Mouse (Mus musculus): ENCODE measurements at regions not wholly inside any gene's neighbourhood (a gene's known extent, or its start where the extent isn't known, plus 50 kb on each side); places are given as distances from the start of the nearest gene placed in this dataset.

DNA sequence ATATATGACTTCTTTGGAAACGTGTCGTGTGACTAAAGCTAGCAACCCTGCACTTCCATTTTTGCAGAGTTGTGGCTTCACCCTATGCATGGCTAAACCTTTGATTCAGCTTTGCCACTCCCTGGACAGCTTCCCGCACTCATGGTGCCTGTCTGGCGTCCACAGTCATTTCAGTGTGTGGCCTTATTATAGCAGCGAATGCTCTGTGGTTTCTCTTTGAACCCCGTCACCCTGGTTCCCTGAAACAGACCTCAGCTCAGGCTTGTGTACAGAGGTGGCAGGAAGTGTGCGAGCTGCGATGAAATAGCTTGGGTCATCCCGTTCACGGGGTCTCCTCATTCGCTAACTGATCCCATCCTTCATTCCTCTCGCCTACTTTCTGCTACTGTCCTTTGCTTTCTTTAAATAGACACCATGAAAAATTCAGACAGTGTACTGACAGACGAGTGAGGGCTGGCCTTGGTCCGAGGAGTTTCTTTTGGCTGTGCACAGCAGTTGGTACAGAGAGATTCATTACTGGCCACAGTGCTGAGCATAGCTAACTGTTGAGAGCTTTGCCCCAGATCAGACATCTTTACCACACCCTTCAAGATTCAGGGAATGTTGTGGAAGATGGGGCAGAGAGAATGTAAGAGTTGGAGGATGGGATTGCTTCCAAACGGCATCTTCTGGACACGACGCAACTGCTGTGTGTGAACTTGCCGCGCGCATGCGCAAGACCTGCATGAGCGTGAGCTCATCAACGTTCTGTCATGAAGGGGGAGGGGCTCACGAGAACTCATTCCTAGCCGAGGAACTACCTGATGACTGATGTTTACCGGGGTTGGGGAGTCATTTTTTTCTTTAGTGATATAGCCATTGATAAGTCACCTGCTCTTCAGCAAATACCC is 77.5 kb upstream of the Stt3b start:
- Histone ChIP-seq H3K9me3 (ENCODE audit: low read length) (no peaks in the 10 kb centered on the region), H3K27me3 (ENCODE audit: insufficient read depth, low read length) (no peaks in the 10 kb centered on the region), H3K4me1 (ENCODE audit: insufficient read depth, low read length) (peaks cover 41% of the 10 kb centered on the region), H3K4me2 (replicated peaks; ENCODE audit: low read depth, low read length) (no peak overlapping the region), H3K9ac (replicated peaks; ENCODE audit: low read length) (no peak overlapping the region), H3K36me3 (ENCODE audit: insufficient read depth, low read length) (no peaks in the 10 kb centered on the region), H3K4me3 (ENCODE audit: low read length) (no peak overlapping the region), H3K27ac (ENCODE audit: low read length) (no peak overlapping the region)
- no peak for ATAC-seq (ENCODE audit: low FRiP score, low TSS enrichment)
- 82% methylated on average over 26 of the region's 26 CpGs for WGBS

- H3K4me3 ChIP-seq (ENCODE audit: low read length), result no peak overlapping the region
- H3K27ac ChIP-seq (ENCODE audit: low read length), result no peak overlapping the region
- H3K4me1 ChIP-seq (ENCODE audit: insufficient read depth, low read length), result peaks cover 42% of the 10 kb centered on the region
- no peaks in the 10 kb centered on the region for H3K27me3 ChIP-seq (ENCODE audit: insufficient read depth, low read length)
- no peaks in the 10 kb centered on the region for H3K9me3 ChIP-seq (ENCODE audit: low read length)
- no peak overlapping the region for H3K9ac ChIP-seq (replicated peaks; ENCODE audit: low read length)
- H3K36me3 ChIP-seq (ENCODE audit: insufficient read depth, low read length), result no peaks in the 10 kb centered on the region
- H3K4me2 ChIP-seq (replicated peaks; ENCODE audit: low read depth, low read length), result no peak overlapping the region
- 90% methylated on average over 11 of the region's 11 CpGs for WGBS
- no peak for ATAC-seq (ENCODE audit: low FRiP score, low TSS enrichment)
These were observed 78.1 kb upstream of the Stt3b start for GRCm38 (mm10) chr9:115388361-115388759.

- peaks cover 35% of the 10 kb centered on the region for H3K4me1 ChIP-seq (ENCODE audit: insufficient read depth, low read length)
- H3K4me2 ChIP-seq (replicated peaks; ENCODE audit: low read depth, low read length), result no peak overlapping the region
- 88% methylated on average over 2 of the region's 2 CpGs for WGBS
- H3K27me3 ChIP-seq (ENCODE audit: insufficient read depth, low read length), result no peaks in the 10 kb centered on the region
- H3K36me3 ChIP-seq (ENCODE audit: insufficient read depth, low read length), result no peaks in the 10 kb centered on the region
- no peaks in the 10 kb centered on the region for H3K9me3 ChIP-seq (ENCODE audit: low read length)
- H3K4me3 ChIP-seq (ENCODE audit: low read length), result no peak overlapping the region
- ATAC-seq (ENCODE audit: low FRiP score, low TSS enrichment), result no peak
- H3K9ac ChIP-seq (replicated peaks; ENCODE audit: low read length), result no peak overlapping the region
- no peak overlapping the region for H3K27ac ChIP-seq (ENCODE audit: low read length)
These were observed 78.9 kb upstream of the Stt3b start for GRCm38 (mm10) chr9:115389082-115389481.

DNA sequence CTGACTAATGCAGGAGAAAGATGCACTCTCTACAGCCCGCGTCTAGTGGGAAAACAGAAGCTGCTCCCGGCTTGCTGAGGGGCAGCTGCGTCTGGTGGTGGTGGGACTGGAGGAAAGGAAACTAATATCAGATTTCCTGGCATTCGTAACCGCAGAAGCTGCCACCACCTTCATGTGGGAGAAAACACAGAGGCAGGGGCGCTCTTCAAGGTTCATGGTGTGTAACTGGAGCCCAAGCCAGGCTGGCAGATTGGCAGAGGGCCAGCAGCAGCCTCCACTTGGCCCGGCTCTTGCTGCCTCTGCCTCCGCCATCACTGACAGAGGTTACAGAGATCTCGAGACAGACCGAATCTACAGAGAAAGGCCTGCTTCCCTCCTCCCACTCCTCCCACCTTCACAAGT is 80.7 kb upstream of the Stt3b start:
- ATAC-seq (ENCODE audit: low FRiP score, low TSS enrichment), result peak; percentile 88
- peak overlapping the region; percentile 12; the same call in 1 of the 2 replicates for H3K4me3 ChIP-seq (ENCODE audit: low read length)
- WGBS, result 4% methylated on average over 11 of the region's 11 CpGs
- no peaks in the 10 kb centered on the region for H3K9me3 ChIP-seq (ENCODE audit: low read length)
- H3K4me1 ChIP-seq (ENCODE audit: insufficient read depth, low read length), result peaks cover 39% of the 10 kb centered on the region
- H3K9ac ChIP-seq (replicated peaks; ENCODE audit: low read length), result peak overlapping the region; percentile 43
- no peaks in the 10 kb centered on the region for H3K27me3 ChIP-seq (ENCODE audit: insufficient read depth, low read length)
- H3K36me3 ChIP-seq (ENCODE audit: insufficient read depth, low read length), result no peaks in the 10 kb centered on the region
- peak overlapping the region; percentile 56 for H3K27ac ChIP-seq (ENCODE audit: low read length)
- peak overlapping the region; percentile 46 for H3K4me2 ChIP-seq (replicated peaks; ENCODE audit: low read depth, low read length)

GRCm38 (mm10) chr9:115395511-115395910 is 85.3 kb upstream of the Stt3b start:
- H3K9ac ChIP-seq (replicated peaks; ENCODE audit: low read length), result no peak overlapping the region
- no peak overlapping the region for H3K27ac ChIP-seq (ENCODE audit: low read length)
- peaks cover 32% of the 10 kb centered on the region for H3K4me1 ChIP-seq (ENCODE audit: insufficient read depth, low read length)
- 0 out of 2 replicates have a peak, but pooled peaks cover 4% of the 10 kb centered on the region for H3K9me3 ChIP-seq (ENCODE audit: low read length)
- H3K4me2 ChIP-seq (replicated peaks; ENCODE audit: low read depth, low read length), result no peak overlapping the region
- H3K4me3 ChIP-seq (ENCODE audit: low read length), result no peak overlapping the region
- WGBS, result 93% methylated on average over 8 of the region's 8 CpGs
- no peaks in the 10 kb centered on the region for H3K27me3 ChIP-seq (ENCODE audit: insufficient read depth, low read length)
- H3K36me3 ChIP-seq (ENCODE audit: insufficient read depth, low read length), result no peaks in the 10 kb centered on the region
- no peak for ATAC-seq (ENCODE audit: low FRiP score, low TSS enrichment)

GRCm38 (mm10) chr9:115400461-115400860 is 90.2 kb upstream of the Stt3b start:
- Histone ChIP-seq H3K4me1 (ENCODE audit: insufficient read depth, low read length) (no peaks in the 10 kb centered on the region), H3K4me2 (replicated peaks; ENCODE audit: low read depth, low read length) (no peak overlapping the region), H3K27ac (ENCODE audit: low read length) (no peak overlapping the region), H3K27me3 (ENCODE audit: insufficient read depth, low read length) (no peaks in the 10 kb centered on the region), H3K9ac (replicated peaks; ENCODE audit: low read length) (no peak overlapping the region), H3K9me3 (ENCODE audit: low read length) (0 out of 2 replicates have a peak, but pooled peaks cover 4% of the 10 kb centered on the region), H3K4me3 (ENCODE audit: low read length) (no peak overlapping the region), H3K36me3 (ENCODE audit: insufficient read depth, low read length) (no peaks in the 10 kb centered on the region)
- ATAC-seq (ENCODE audit: low FRiP score, low TSS enrichment), result no peak
- WGBS, result 91% methylated on average over 6 of the region's 6 CpGs

- WGBS, result 75% methylated on average over 13 of the region's 13 CpGs
- H3K9ac ChIP-seq (replicated peaks; ENCODE audit: low read length), result no peak overlapping the region
These were observed 91.4 kb upstream of the Stt3b start for GRCm38 (mm10) chr9:115401405-115402151.

DNA sequence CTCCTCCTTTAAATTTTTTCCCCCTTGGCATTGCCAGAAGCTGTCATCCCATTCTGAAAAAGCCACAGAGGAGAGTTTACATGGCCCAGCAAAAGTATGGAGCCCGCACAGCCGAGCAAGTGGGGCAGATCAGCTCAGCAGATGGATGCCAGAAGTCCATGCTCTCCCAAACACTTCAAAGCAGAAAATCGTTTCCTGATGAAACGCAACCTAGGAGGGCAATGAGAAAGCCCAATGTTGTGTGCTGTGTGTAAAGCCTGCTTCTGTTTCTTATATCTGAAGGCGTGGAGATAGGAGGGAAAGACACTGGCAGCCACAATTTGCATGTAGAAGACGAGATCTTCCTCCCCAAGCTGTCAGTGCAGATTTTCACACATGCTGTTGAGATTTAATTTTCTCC is 92.4 kb upstream of the Stt3b start:
- Histone ChIP-seq H3K4me1 (ENCODE audit: insufficient read depth, low read length) (no peaks in the 10 kb centered on the region), H3K9ac (replicated peaks; ENCODE audit: low read length) (no peak overlapping the region), H3K27ac (ENCODE audit: low read length) (no peak overlapping the region), H3K27me3 (ENCODE audit: insufficient read depth, low read length) (no peaks in the 10 kb centered on the region), H3K36me3 (ENCODE audit: insufficient read depth, low read length) (no peaks in the 10 kb centered on the region), H3K4me2 (replicated peaks; ENCODE audit: low read depth, low read length) (no peak overlapping the region), H3K4me3 (ENCODE audit: low read length) (no peak overlapping the region), H3K9me3 (ENCODE audit: low read length) (0 out of 2 replicates have a peak, but pooled peaks cover 4% of the 10 kb centered on the region)
- WGBS, result 81% methylated on average over 6 of the region's 6 CpGs
- ATAC-seq (ENCODE audit: low FRiP score, low TSS enrichment), result no peak

More at GRCm38 (mm10) chr9:115401405-115402151, 91.4 kb upstream of the Stt3b start:
- 0 out of 2 replicates have a peak, but pooled peaks cover 4% of the 10 kb centered on the region for H3K9me3 ChIP-seq (ENCODE audit: low read length)
- no peak overlapping the region for H3K27ac ChIP-seq (ENCODE audit: low read length)
- no peak; the same call in 1 of the 2 replicates for ATAC-seq (ENCODE audit: low FRiP score, low TSS enrichment)
- H3K36me3 ChIP-seq (ENCODE audit: insufficient read depth, low read length), result no peaks in the 10 kb centered on the region
- no peak overlapping the region for H3K4me3 ChIP-seq (ENCODE audit: low read length)
- no peaks in the 10 kb centered on the region for H3K27me3 ChIP-seq (ENCODE audit: insufficient read depth, low read length)
- no peaks in the 10 kb centered on the region for H3K4me1 ChIP-seq (ENCODE audit: insufficient read depth, low read length)
- H3K4me2 ChIP-seq (replicated peaks; ENCODE audit: low read depth, low read length), result no peak overlapping the region

DNA sequence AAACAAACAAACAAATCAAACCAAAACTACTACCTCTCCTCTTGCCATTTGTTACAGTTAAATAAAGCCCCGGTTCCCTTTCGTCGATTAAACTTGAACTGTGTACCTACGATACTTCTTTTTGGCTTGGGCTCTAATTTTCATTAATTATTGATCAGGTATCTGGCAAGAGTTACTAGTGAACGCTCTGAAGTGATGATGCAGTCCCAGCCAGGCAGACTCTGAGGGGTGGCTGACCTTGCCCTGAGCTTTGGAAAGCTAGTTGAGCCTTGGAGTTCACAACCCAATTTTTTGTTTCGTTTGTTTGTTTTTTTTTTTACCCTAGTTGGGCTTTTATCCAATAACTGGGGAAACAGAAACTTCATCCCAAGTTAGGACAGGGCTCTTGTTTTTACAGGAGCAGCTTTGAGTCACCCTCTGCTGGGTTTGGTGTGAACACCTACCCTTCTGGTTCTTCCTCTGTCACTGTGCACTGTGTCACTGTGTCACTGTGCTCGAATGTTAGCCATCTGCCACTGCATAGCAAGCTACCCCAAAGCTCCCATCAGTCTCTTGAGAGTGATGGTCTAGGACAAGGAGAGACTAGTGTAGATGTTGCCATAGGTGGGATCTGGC is 93.2 kb upstream of the Stt3b start:
- no peaks in the 10 kb centered on the region for H3K4me1 ChIP-seq (ENCODE audit: insufficient read depth, low read length)
- no peaks in the 10 kb centered on the region for H3K27me3 ChIP-seq (ENCODE audit: insufficient read depth, low read length)
- H3K9me3 ChIP-seq (ENCODE audit: low read length), result 0 out of 2 replicates have a peak, but pooled peaks cover under 1% of the 10 kb centered on the region
- no peak overlapping the region for H3K4me3 ChIP-seq (ENCODE audit: low read length)
- 69% methylated on average over 7 of the region's 7 CpGs for WGBS
- H3K36me3 ChIP-seq (ENCODE audit: insufficient read depth, low read length), result no peaks in the 10 kb centered on the region
- no peak for ATAC-seq (ENCODE audit: low FRiP score, low TSS enrichment)
- no peak overlapping the region for H3K4me2 ChIP-seq (replicated peaks; ENCODE audit: low read depth, low read length)
- no peak overlapping the region for H3K9ac ChIP-seq (replicated peaks; ENCODE audit: low read length)
- no peak overlapping the region for H3K27ac ChIP-seq (ENCODE audit: low read length)

All from kidney, embryonic 16.5 days (tissue).